Mouse (Mus musculus) myocyte (in vitro differentiated cells): ENCODE results near the gene Btaf1. TPM values are rescaled to one million over a fixed set of nuclear protein-coding genes. Genes with fewer than 3 reads are reported as not detected.

ENCODE experiments used
- H3K27me3 ChIP-seq: one replicate; pipeline ENCODE4 v1.6.1; 2011; ENCODE audit not compliant: control insufficient read depth, insufficient read depth, insufficient read length
- H3K36me3 ChIP-seq: one replicate; pipeline ENCODE4 v1.6.1; 2011; ENCODE audit not compliant: control insufficient read depth, insufficient read depth
- H3K4me2 ChIP-seq: one replicate; pipeline ENCODE4 v1.6.1; 2011; ENCODE audit warnings: low read depth, control low read depth
- H3K4me3 ChIP-seq: one replicate; pipeline ENCODE4 v1.5.1; 2011; ENCODE audit warnings: mild to moderate bottlenecking, control low read depth, moderate library complexity
- H3K79me2 ChIP-seq: one replicate; pipeline ENCODE4 v1.6.1; 2011; ENCODE audit not compliant: control insufficient read depth, insufficient read depth
- H3ac ChIP-seq: one replicate; pipeline ENCODE4 v1.6.1; 2011; ENCODE audit not compliant: control insufficient read depth, insufficient read length
- CEBPB ChIP-seq: IDR thresholded peaks from 2 replicates; pipeline ENCODE4 v1.6.1; 2011; ENCODE audit warnings: mild to moderate bottlenecking, moderate library complexity; ENCODE audit not compliant: poor library complexity, insufficient read depth, severe bottlenecking
- E2F4 ChIP-seq: IDR thresholded peaks from one replicate; pipeline ENCODE4 v1.6.1; 2011; ENCODE audit warnings: mild to moderate bottlenecking, control low read depth, moderate library complexity; ENCODE audit not compliant: insufficient read depth
- MAX ChIP-seq: IDR thresholded peaks from one replicate; pipeline ENCODE4 v1.6.1; 2011; ENCODE audit warnings: low read depth, mild to moderate bottlenecking, control low read depth
- MYOD1 ChIP-seq, 3 experiments: IDR thresholded peaks; one replicate each; pipeline ENCODE4 v1.6.1; 2011; ENCODE audit warnings: control low read depth in 2 of 3, low read depth in 2 of 3, mild to moderate bottlenecking in 2 of 3, moderate library complexity in 1 of 3; ENCODE audit not compliant: insufficient read length in 2 of 3, control insufficient read depth in 1 of 3
- MYOG ChIP-seq, 3 experiments: IDR thresholded peaks; one replicate each; pipeline ENCODE4 v1.6.1; 2011; ENCODE audit warnings: control low read depth in 2 of 3, low read depth in 2 of 3, mild to moderate bottlenecking in 2 of 3; ENCODE audit not compliant: insufficient read length in 2 of 3, control insufficient read depth in 1 of 3, insufficient read depth in 1 of 3
- POLR2A ChIP-seq: IDR thresholded peaks from one replicate; pipeline ENCODE4 v1.6.1; 2011; ENCODE audit warnings: low read depth, mild to moderate bottlenecking, control low read depth, moderate library complexity; ENCODE audit not compliant: insufficient read length
- POLR2AphosphoS2 ChIP-seq: IDR thresholded peaks from one replicate; pipeline ENCODE4 v1.6.1; 2011; ENCODE audit warnings: low read depth, control low read depth; ENCODE audit not compliant: insufficient read length
- REST ChIP-seq: IDR thresholded peaks from one replicate; pipeline ENCODE4 v1.6.1; 2011; ENCODE audit warnings: mild to moderate bottlenecking, control low read depth, moderate library complexity; ENCODE audit not compliant: insufficient read depth, insufficient read length
- SRF ChIP-seq: IDR thresholded peaks from one replicate; pipeline ENCODE4 v1.6.1; 2011; ENCODE audit warnings: low read depth; ENCODE audit not compliant: control insufficient read depth, insufficient read length
- TCF12 ChIP-seq: IDR thresholded peaks from one replicate; pipeline ENCODE4 v1.6.1; 2011; ENCODE audit warnings: mild to moderate bottlenecking, control low read depth; ENCODE audit not compliant: poor library complexity, insufficient read depth, severe bottlenecking
- TCF3 ChIP-seq: IDR thresholded peaks from one replicate; pipeline ENCODE4 v1.6.1; 2011; ENCODE audit warnings: low read depth, control low read depth; ENCODE audit not compliant: insufficient read length
- USF1 ChIP-seq: IDR thresholded peaks from one replicate; pipeline ENCODE4 v1.6.1; 2011; ENCODE audit warnings: low read depth, mild to moderate bottlenecking, control low read depth, moderate library complexity
- polyA plus RNA-seq: library from polyadenylated mRNA; unstranded; fragments of >200 nt; fragmentation: generic; extraction: Trizol; gene quantifications from one replicate; pipeline ENCODE4 v1.2.1, GENCODE M21; 2012; ENCODE audit warnings: missing spikeins

Btaf1 gene
- polyA plus RNA-seq, 1 experiment: 4.8 TPM

- Histone ChIP-seq H3K4me3 (no peak overlapping the region), H3K4me2 (no peak overlapping the region), H3K27me3 (no peaks in the 10 kb centered on the region), H3K36me3 (no peaks in the 10 kb centered on the region), H3K79me2 (no peaks in the 10 kb centered on the region), H3ac (no peak overlapping the region)
- TF ChIP-seq SRF (no peak), CEBPB (no peak), TCF3 (no peak), REST (no peak), MYOG (IDR thresholded peaks at IDR 0.05; ENCODE audit: control insufficient read depth in 1 of 3, insufficient read depth in 1 of 3, insufficient read length in 2 of 3, low read depth in 2 of 3) (no peak), POLR2AphosphoS2 (no peak), MYOD1 (IDR thresholded peaks at IDR 0.05; ENCODE audit: control insufficient read depth in 1 of 3, insufficient read length in 2 of 3, low read depth in 2 of 3) (no peak), USF1 (no peak), MAX (no peak), POLR2A (no peak), E2F4 (no peak), TCF12 (no peak)
Observed at GRCm38 (mm10) chr19:37025839-37026319, 100.0 kb downstream of the Btaf1 start.

GRCm38 (mm10) chr19:37026408-37026807 lies 100.5 kb downstream of the Btaf1 start:
- Histone ChIP-seq H3ac (no peak overlapping the region), H3K27me3 (no peaks in the 10 kb centered on the region), H3K36me3 (no peaks in the 10 kb centered on the region), H3K4me3 (no peak overlapping the region), H3K79me2 (no peaks in the 10 kb centered on the region), H3K4me2 (no peak overlapping the region)
- no peak for TF ChIP-seq POLR2A
- no peak for TF ChIP-seq TCF12
- TF ChIP-seq USF1: no peak
- TF ChIP-seq MYOG (IDR thresholded peaks at IDR 0.05; ENCODE audit: control insufficient read depth in 1 of 3, insufficient read depth in 1 of 3, insufficient read length in 2 of 3, low read depth in 2 of 3): no peak
- no peak for TF ChIP-seq POLR2AphosphoS2
- TF ChIP-seq E2F4: no peak
- TF ChIP-seq TCF3: no peak
- no peak for TF ChIP-seq CEBPB
- TF ChIP-seq REST: no peak

- Histone ChIP-seq H3K4me2 (no peak overlapping the region), H3ac (no peak overlapping the region), H3K36me3 (no peaks in the 10 kb centered on the region), H3K27me3 (no peaks in the 10 kb centered on the region), H3K4me3 (no peak overlapping the region), H3K79me2 (no peaks in the 10 kb centered on the region)
- no peak for TF ChIP-seq USF1
- no peak for TF ChIP-seq MYOG (IDR thresholded peaks at IDR 0.05; ENCODE audit: control insufficient read depth in 1 of 3, insufficient read depth in 1 of 3, insufficient read length in 2 of 3, low read depth in 2 of 3)
- TF ChIP-seq E2F4: no peak
- no peak for TF ChIP-seq SRF
- no peak for TF ChIP-seq POLR2A
- TF ChIP-seq CEBPB: no peak
- TF ChIP-seq MAX: no peak
- TF ChIP-seq REST: no peak
- no peak for TF ChIP-seq TCF3
- TF ChIP-seq MYOD1 (IDR thresholded peaks at IDR 0.05; ENCODE audit: control insufficient read depth in 1 of 3, insufficient read length in 2 of 3, low read depth in 2 of 3): no peak
- no peak for TF ChIP-seq TCF12
- no peak for TF ChIP-seq POLR2AphosphoS2
Observed at GRCm38 (mm10) chr19:37029771-37030170, 103.9 kb downstream of the Btaf1 start.

- H3K27me3 ChIP-seq: no peaks in the 10 kb centered on the region
- H3K36me3 ChIP-seq: no peaks in the 10 kb centered on the region
- no peaks in the 10 kb centered on the region for H3K79me2 ChIP-seq
- H3ac ChIP-seq: no peak overlapping the region
- no peak overlapping the region for H3K4me2 ChIP-seq
- no peak for TF ChIP-seq MAX
- no peak overlapping the region for H3K4me3 ChIP-seq
Observed at GRCm38 (mm10) chr19:37031446-37031845, 105.6 kb downstream of the Btaf1 start.

GRCm38 (mm10) chr19:37032364-37032763 lies 106.5 kb downstream of the Btaf1 start:
- H3K36me3 ChIP-seq: no peaks in the 10 kb centered on the region

GRCm38 (mm10) chr19:37040906-37041305 lies 115.0 kb downstream of the Btaf1 start:
- TF ChIP-seq REST (no peak), MYOD1 (IDR thresholded peaks at IDR 0.05; ENCODE audit: control insufficient read depth in 1 of 3, insufficient read length in 2 of 3, low read depth in 2 of 3) (peak; percentile 9 to 78 (median 53))
- Histone ChIP-seq H3K4me2 (no peak overlapping the region), H3K79me2 (no peaks in the 10 kb centered on the region), H3K27me3 (no peaks in the 10 kb centered on the region), H3ac (no peak overlapping the region), H3K4me3 (no peak overlapping the region), H3K36me3 (no peaks in the 10 kb centered on the region)

More at GRCm38 (mm10) chr19:37032364-37032763, 106.5 kb downstream of the Btaf1 start:
- no peaks in the 10 kb centered on the region for H3K79me2 ChIP-seq
- H3K27me3 ChIP-seq: no peaks in the 10 kb centered on the region
- no peak overlapping the region for H3K4me3 ChIP-seq
- TF ChIP-seq POLR2AphosphoS2 (no peak), MAX (no peak), E2F4 (no peak), SRF (no peak)
- no peak overlapping the region for H3ac ChIP-seq
- no peak overlapping the region for H3K4me2 ChIP-seq
